Mouse (Mus musculus): ENCODE measurements at regions not wholly inside any gene's neighbourhood (a gene's known extent, or its start where the extent isn't known, plus 50 kb on each side); places are given as distances from the start of the nearest gene placed in this dataset.

- Histone ChIP-seq H3K36me3 (ENCODE audit: control insufficient read depth, insufficient read depth, low read length) (no peaks in the 10 kb centered on the region), H3K9me3 (replicated peaks; ENCODE audit: control insufficient read depth, low read length) (no peaks in the 10 kb centered on the region), H3K4me2 (no peak overlapping the region), H3K9ac (ENCODE audit: low read depth, low read length) (no peak overlapping the region), H3K27me3 (ENCODE audit: control insufficient read depth, insufficient read depth, low read length) (no peaks in the 10 kb centered on the region), H3K4me3 (ENCODE audit: low read depth, low read length) (no peak overlapping the region), H3K27ac (ENCODE audit: low read depth, low read length) (no peak overlapping the region), H3K4me1 (ENCODE audit: control insufficient read depth, insufficient read depth, low read length) (no peaks in the 10 kb centered on the region)
- no peak for ATAC-seq (replicated peaks; ENCODE audit: insufficient number of reproducible peaks, low FRiP score, low TSS enrichment)
- 78% methylated on average over 3 of the region's 3 CpGs for WGBS (ENCODE audit: insufficient replicate concordance)
Measured at GRCm38 (mm10) chr3:151909344-151909743, 71.9 kb upstream of the Ptgfr start.

- no peaks in the 10 kb centered on the region for H3K4me1 ChIP-seq (ENCODE audit: control insufficient read depth, insufficient read depth, low read length)
- no peaks in the 10 kb centered on the region for H3K36me3 ChIP-seq (ENCODE audit: control insufficient read depth, insufficient read depth, low read length)
- H3K4me2 ChIP-seq, result no peak overlapping the region
- H3K27me3 ChIP-seq (ENCODE audit: control insufficient read depth, insufficient read depth, low read length), result no peaks in the 10 kb centered on the region
- no peak overlapping the region for H3K4me3 ChIP-seq (ENCODE audit: low read depth, low read length)
- no peak overlapping the region for H3K27ac ChIP-seq (ENCODE audit: low read depth, low read length)
- no peaks in the 10 kb centered on the region for H3K9me3 ChIP-seq (replicated peaks; ENCODE audit: control insufficient read depth, low read length)
- H3K9ac ChIP-seq (ENCODE audit: low read depth, low read length), result no peak overlapping the region
- no peak for ATAC-seq (replicated peaks; ENCODE audit: insufficient number of reproducible peaks, low FRiP score, low TSS enrichment)
Measured at GRCm38 (mm10) chr3:151908886-151909285, 71.5 kb upstream of the Ptgfr start.

- Histone ChIP-seq H3K9me3 (replicated peaks; ENCODE audit: control insufficient read depth, low read length) (no peaks in the 10 kb centered on the region), H3K4me2 (no peak overlapping the region), H3K36me3 (ENCODE audit: control insufficient read depth, insufficient read depth, low read length) (no peaks in the 10 kb centered on the region), H3K27ac (ENCODE audit: low read depth, low read length) (no peak overlapping the region), H3K4me1 (ENCODE audit: control insufficient read depth, insufficient read depth, low read length) (no peaks in the 10 kb centered on the region), H3K27me3 (ENCODE audit: control insufficient read depth, insufficient read depth, low read length) (no peaks in the 10 kb centered on the region), H3K4me3 (ENCODE audit: low read depth, low read length) (no peak overlapping the region), H3K9ac (ENCODE audit: low read depth, low read length) (no peak overlapping the region)
- no peak for ATAC-seq (replicated peaks; ENCODE audit: insufficient number of reproducible peaks, low FRiP score, low TSS enrichment)
- 83% methylated on average over 4 of the region's 4 CpGs for WGBS (ENCODE audit: insufficient replicate concordance)
Measured at GRCm38 (mm10) chr3:151905775-151906174, 68.3 kb upstream of the Ptgfr start.

GRCm38 (mm10) chr3:151903169-151903568, 65.7 kb upstream of the Ptgfr start:
- H3K27ac ChIP-seq (ENCODE audit: low read depth, low read length), result no peak overlapping the region
- no peaks in the 10 kb centered on the region for H3K36me3 ChIP-seq (ENCODE audit: control insufficient read depth, insufficient read depth, low read length)
- H3K4me3 ChIP-seq (ENCODE audit: low read depth, low read length), result no peak overlapping the region
- H3K4me1 ChIP-seq (ENCODE audit: control insufficient read depth, insufficient read depth, low read length), result no peaks in the 10 kb centered on the region
- H3K4me2 ChIP-seq, result no peak overlapping the region
- ATAC-seq (replicated peaks; ENCODE audit: insufficient number of reproducible peaks, low FRiP score, low TSS enrichment), result no peak
- H3K9me3 ChIP-seq (replicated peaks; ENCODE audit: control insufficient read depth, low read length), result no peaks in the 10 kb centered on the region
- H3K9ac ChIP-seq (ENCODE audit: low read depth, low read length), result no peak overlapping the region
- WGBS (ENCODE audit: insufficient replicate concordance), result 63% methylated on average over 2 of the region's 2 CpGs
- H3K27me3 ChIP-seq (ENCODE audit: control insufficient read depth, insufficient read depth, low read length), result no peaks in the 10 kb centered on the region

- H3K4me3 ChIP-seq (ENCODE audit: low read depth, low read length), result no peak overlapping the region
- H3K9ac ChIP-seq (ENCODE audit: low read depth, low read length), result no peak overlapping the region
- H3K9me3 ChIP-seq (replicated peaks; ENCODE audit: control insufficient read depth, low read length), result no peaks in the 10 kb centered on the region
- WGBS (ENCODE audit: insufficient replicate concordance), result 66% methylated on average over 13 of the region's 13 CpGs
- H3K27me3 ChIP-seq (ENCODE audit: control insufficient read depth, insufficient read depth, low read length), result no peaks in the 10 kb centered on the region
- H3K27ac ChIP-seq (ENCODE audit: low read depth, low read length), result no peak overlapping the region
- H3K4me1 ChIP-seq (ENCODE audit: control insufficient read depth, insufficient read depth, low read length), result no peaks in the 10 kb centered on the region
- no peak for ATAC-seq (replicated peaks; ENCODE audit: insufficient number of reproducible peaks, low FRiP score, low TSS enrichment)
- H3K36me3 ChIP-seq (ENCODE audit: control insufficient read depth, insufficient read depth, low read length), result no peaks in the 10 kb centered on the region
- no peak overlapping the region for H3K4me2 ChIP-seq
Measured at GRCm38 (mm10) chr3:151902216-151902827, 64.9 kb upstream of the Ptgfr start.

- H3K9me3 ChIP-seq (replicated peaks; ENCODE audit: control insufficient read depth, low read length), result no peaks in the 10 kb centered on the region
- ATAC-seq (replicated peaks; ENCODE audit: insufficient number of reproducible peaks, low FRiP score, low TSS enrichment), result no peak
- H3K27ac ChIP-seq (ENCODE audit: low read depth, low read length), result no peak overlapping the region
- H3K9ac ChIP-seq (ENCODE audit: low read depth, low read length), result no peak overlapping the region
- no peak overlapping the region for H3K4me3 ChIP-seq (ENCODE audit: low read depth, low read length)
- H3K27me3 ChIP-seq (ENCODE audit: control insufficient read depth, insufficient read depth, low read length), result no peaks in the 10 kb centered on the region
- H3K4me1 ChIP-seq (ENCODE audit: control insufficient read depth, insufficient read depth, low read length), result peaks cover 4% of the 10 kb centered on the region; the same call in 1 of the 2 replicates
- 68% methylated on average over 6 of the region's 6 CpGs for WGBS (ENCODE audit: insufficient replicate concordance)
- H3K36me3 ChIP-seq (ENCODE audit: control insufficient read depth, insufficient read depth, low read length), result no peaks in the 10 kb centered on the region
- no peak overlapping the region for H3K4me2 ChIP-seq
Measured at GRCm38 (mm10) chr3:151899676-151900075, 62.2 kb upstream of the Ptgfr start.

- Histone ChIP-seq H3K4me1 (ENCODE audit: control insufficient read depth, insufficient read depth, low read length) (peaks cover 4% of the 10 kb centered on the region; the same call in 1 of the 2 replicates), H3K9me3 (replicated peaks; ENCODE audit: control insufficient read depth, low read length) (no peaks in the 10 kb centered on the region), H3K27me3 (ENCODE audit: control insufficient read depth, insufficient read depth, low read length) (no peaks in the 10 kb centered on the region), H3K4me3 (ENCODE audit: low read depth, low read length) (no peak overlapping the region), H3K9ac (ENCODE audit: low read depth, low read length) (no peak overlapping the region), H3K4me2 (no peak overlapping the region), H3K36me3 (ENCODE audit: control insufficient read depth, insufficient read depth, low read length) (no peaks in the 10 kb centered on the region), H3K27ac (ENCODE audit: low read depth, low read length) (no peak overlapping the region)
- ATAC-seq (replicated peaks; ENCODE audit: insufficient number of reproducible peaks, low FRiP score, low TSS enrichment), result no peak
- WGBS (ENCODE audit: insufficient replicate concordance), result 75% methylated on average over 4 of the region's 4 CpGs
Measured at GRCm38 (mm10) chr3:151899094-151899493, 61.7 kb upstream of the Ptgfr start.

GRCm38 (mm10) chr3:151896320-151896719, 58.9 kb upstream of the Ptgfr start:
- Histone ChIP-seq H3K27me3 (ENCODE audit: control insufficient read depth, insufficient read depth, low read length) (no peaks in the 10 kb centered on the region), H3K4me3 (ENCODE audit: low read depth, low read length) (no peak overlapping the region), H3K9ac (ENCODE audit: low read depth, low read length) (no peak overlapping the region), H3K27ac (ENCODE audit: low read depth, low read length) (no peak overlapping the region), H3K9me3 (replicated peaks; ENCODE audit: control insufficient read depth, low read length) (no peaks in the 10 kb centered on the region), H3K36me3 (ENCODE audit: control insufficient read depth, insufficient read depth, low read length) (no peaks in the 10 kb centered on the region), H3K4me2 (no peak overlapping the region), H3K4me1 (ENCODE audit: control insufficient read depth, insufficient read depth, low read length) (peaks cover 8% of the 10 kb centered on the region; the same call in 1 of the 2 replicates)
- ATAC-seq (replicated peaks; ENCODE audit: insufficient number of reproducible peaks, low FRiP score, low TSS enrichment), result no peak
- 80% methylated on average over 6 of the region's 6 CpGs for WGBS (ENCODE audit: insufficient replicate concordance)

GRCm38 (mm10) chr3:151894712-151895111, 57.3 kb upstream of the Ptgfr start:
- Histone ChIP-seq H3K9ac (ENCODE audit: low read depth, low read length) (no peak overlapping the region), H3K27ac (ENCODE audit: low read depth, low read length) (no peak overlapping the region), H3K4me3 (ENCODE audit: low read depth, low read length) (no peak overlapping the region), H3K9me3 (replicated peaks; ENCODE audit: control insufficient read depth, low read length) (no peaks in the 10 kb centered on the region), H3K36me3 (ENCODE audit: control insufficient read depth, insufficient read depth, low read length) (no peaks in the 10 kb centered on the region), H3K4me1 (ENCODE audit: control insufficient read depth, insufficient read depth, low read length) (peaks cover 14% of the 10 kb centered on the region; the same call in 1 of the 2 replicates), H3K27me3 (ENCODE audit: control insufficient read depth, insufficient read depth, low read length) (no peaks in the 10 kb centered on the region), H3K4me2 (no peak overlapping the region)
- WGBS (ENCODE audit: insufficient replicate concordance), result 34% methylated on average over 3 of the region's 3 CpGs
- ATAC-seq (replicated peaks; ENCODE audit: insufficient number of reproducible peaks, low FRiP score, low TSS enrichment), result no peak

Measured in heart, embryonic 11.5 days (tissue).